In genomic region chr9:109200349-109200748, GRCm38 (mm10) we compare ENCODE assay signal across 27 mouse cellular contexts. TPM values are rescaled to one million over a fixed set of nuclear protein-coding genes. Genes with fewer than 3 reads are reported as not detected.
DNase-seq lines count a peak whose midpoint lies in the region; ATAC-seq and TF ChIP-seq lines count a peak whose summit lies in the region.
"Had no signal": no experiment of that assay in that cellular context is flagged by ENCODE, and none has a peak within 500 bp of the region (broad histone marks: within the 10 kb centered on the region; RNA-seq: fewer than 3 reads in every experiment).

No protein-coding gene starts in this region.

- WGBS in spleen, adult 2 months: 49% methylated on average over 1 of the region's 1 CpGs

- no peak for TF ChIP-seq POLR2A in spleen, adult 2 months (IDR thresholded peaks at IDR 0.05; ENCODE audit: low read depth, low read length)

- no peaks in the 10 kb centered on the region for H3K36me3 ChIP-seq in spleen, adult 2 months (ENCODE audit: control insufficient read depth, insufficient read depth, low read length)
- no peaks in the 10 kb centered on the region for H3K36me3 ChIP-seq in splenic B cell, adult 2 months (ENCODE audit: control insufficient read depth, insufficient read depth, low read length, poor library complexity, severe bottlenecking)
- H3K36me3 ChIP-seq: embryonic facial prominence, embryonic 15.5 days; forebrain, embryonic 10.5 days; heart, embryonic 13.5 days had no signal

- no peak for TF ChIP-seq CTCF in spleen, adult 2 months (IDR thresholded peaks at IDR 0.05; ENCODE audit: extremely low read depth, insufficient read depth, insufficient read length, insufficient replicate concordance)

- no peaks in the 10 kb centered on the region for H3K27me3 ChIP-seq in spleen, adult 2 months (ENCODE audit: control insufficient read depth, insufficient read depth, low read length)
- no peaks in the 10 kb centered on the region; the same call in 1 of the 2 replicates for H3K27me3 ChIP-seq in splenic B cell, adult 2 months (ENCODE audit: control insufficient read depth, insufficient read depth, low read length, poor library complexity, severe bottlenecking)
- H3K27me3 ChIP-seq: embryonic facial prominence, embryonic 15.5 days; heart, embryonic 13.5 days had no signal

- H3K27ac ChIP-seq in spleen, adult 2 months (ENCODE audit: insufficient read depth, low read length): peak overlapping the region; percentile 85
- H3K27ac ChIP-seq: embryonic facial prominence, embryonic 15.5 days; forebrain, embryonic 10.5 days; heart, embryonic 13.5 days had no signal

- H3K4me1 ChIP-seq in spleen, adult 2 months (ENCODE audit: control insufficient read depth, insufficient read depth, insufficient read length): peaks cover 18% of the 10 kb centered on the region; the same call in 1 of the 2 replicates
- H3K4me1 ChIP-seq: embryonic facial prominence, embryonic 15.5 days; forebrain, embryonic 10.5 days; heart, embryonic 13.5 days had no signal

- DNase-seq in spleen, adult 2 months (ENCODE audit: low read depth in 1 of 2, low spot score in 2 of 2): peak in 1 of 2 experiments; percentile 9
- DNase-seq in spleen, postnatal 10 days (ENCODE audit: low spot score in 2 of 2): no peak
- DNase-seq in MEL-GATA-1-ER (ENCODE audit: extremely low read depth, low read depth): peak; percentile 7
- DNase-seq in splenic B cell, adult 2 months (ENCODE audit: low read depth, low spot score): peak; percentile 57
- DNase-seq in cerebellum, adult 11 months: no peak
- no peak for DNase-seq in lung, adult 18-20 months
- DNase-seq in cerebellum, postnatal 25 days: no peak
- DNase-seq: adrenal gland, postnatal 10 days; cerebellum, adult 18-20 months; cerebellum, adult 9-11 months; embryo, embryonic 11 days; gastrocnemius, postnatal 10 days; heart, postnatal 36 days had no signal

- peak; percentile 84 for ATAC-seq in megakaryocyte, adult 5-6 weeks (ENCODE audit: poor library complexity, severe bottlenecking)
- ATAC-seq: forebrain, embryonic 14.5 days; hindbrain, embryonic 16.5 days; inflammation-experienced regulatory T-cells, adult 6 months had no signal

- H3K4me3 ChIP-seq in spleen, adult 2 months (ENCODE audit: extremely low read depth, insufficient read depth, insufficient read length): no peak overlapping the region
- H3K4me3 ChIP-seq: embryonic facial prominence, embryonic 15.5 days; erythroblast, embryonic 14.5 days; forebrain, embryonic 10.5 days; heart, embryonic 13.5 days had no signal

RNA-seq across cellular contexts. Expression of gene Fbxw13, which starts 4.6 kb away (rescaled TPM):
- 0.37 TPM in 1 of 2 replicates, not detected in the other for polyA plus RNA-seq in spleen, adult 2 months (2012; rRNA removed)
- total RNA-seq in megakaryocyte, adult 5-6 weeks (2015): not detected in 2 replicates
- not detected in 2 replicates for total RNA-seq in megakaryocyte, adult 5-6 weeks (2017)
- total RNA-seq: adrenal gland, postnatal 10 days; adrenal gland, postnatal 4 days; ES-E14; gastrocnemius, postnatal 10 days; heart, postnatal 36 days had no signal
- polyA plus RNA-seq: embryonic facial prominence, embryonic 11.5 days; embryonic facial prominence, embryonic 15.5 days; erythroblast, embryonic 14.5 days; forebrain, embryonic 10.5 days; forebrain, embryonic 14.5 days; gonadal fat pad, adult 2 months; heart, embryonic 13.5 days; heart, postnatal 0 days; hindbrain, embryonic 11.5 days; hindbrain, embryonic 16.5 days; inflammation-experienced regulatory T-cells, adult 6 months had no signal

RNA-seq across cellular contexts. Expression of gene Fbxw20, which starts 34.2 kb away (rescaled TPM):
- not detected in 2 replicates for polyA plus RNA-seq in spleen, adult 2 months (2012; rRNA removed)
- total RNA-seq in megakaryocyte, adult 5-6 weeks (2015): not detected in 2 replicates
- not detected in 2 replicates for total RNA-seq in megakaryocyte, adult 5-6 weeks (2017)
- total RNA-seq: adrenal gland, postnatal 10 days; adrenal gland, postnatal 4 days; ES-E14; gastrocnemius, postnatal 10 days; heart, postnatal 36 days had no signal
- polyA plus RNA-seq: embryonic facial prominence, embryonic 11.5 days; embryonic facial prominence, embryonic 15.5 days; erythroblast, embryonic 14.5 days; forebrain, embryonic 10.5 days; forebrain, embryonic 14.5 days; gonadal fat pad, adult 2 months; heart, embryonic 13.5 days; heart, postnatal 0 days; hindbrain, embryonic 11.5 days; inflammation-experienced regulatory T-cells, adult 6 months had no signal

RNA-seq across cellular contexts. Expression of gene Fbxw21, which starts 38.5 kb away (rescaled TPM):
- polyA plus RNA-seq in spleen, adult 2 months (2012; rRNA removed): not detected in 2 replicates
- total RNA-seq in megakaryocyte, adult 5-6 weeks (2015): not detected in 2 replicates
- not detected in 2 replicates for total RNA-seq in megakaryocyte, adult 5-6 weeks (2017)
- total RNA-seq: adrenal gland, postnatal 10 days; adrenal gland, postnatal 4 days; ES-E14; gastrocnemius, postnatal 10 days; heart, postnatal 36 days had no signal
- polyA plus RNA-seq: embryonic facial prominence, embryonic 11.5 days; embryonic facial prominence, embryonic 15.5 days; erythroblast, embryonic 14.5 days; forebrain, embryonic 10.5 days; forebrain, embryonic 14.5 days; gonadal fat pad, adult 2 months; heart, embryonic 13.5 days; heart, postnatal 0 days; hindbrain, embryonic 11.5 days; hindbrain, embryonic 16.5 days; inflammation-experienced regulatory T-cells, adult 6 months had no signal

Comparison
In these comparisons a context has a peak if more than half of its experiments do, and no peak if none do; other contexts are left out.
1. DNase-seq: peak in MEL-GATA-1-ER (single experiment) and splenic B cell, adult 2 months (single experiment); none in spleen, postnatal 10 days (0 of 2), cerebellum, adult 11 months (single experiment), lung, adult 18-20 months (0 of 2) and cerebellum, postnatal 25 days (0 of 2).